Mouse (Mus musculus): ENCODE data around the gene Bmp6. TPM values are rescaled to one million over a fixed set of nuclear protein-coding genes. Genes with fewer than 3 reads are reported as not detected.

The Bmp6 gene
- polyA plus RNA-seq, 1 experiment, result 0.73 TPM

DNA sequence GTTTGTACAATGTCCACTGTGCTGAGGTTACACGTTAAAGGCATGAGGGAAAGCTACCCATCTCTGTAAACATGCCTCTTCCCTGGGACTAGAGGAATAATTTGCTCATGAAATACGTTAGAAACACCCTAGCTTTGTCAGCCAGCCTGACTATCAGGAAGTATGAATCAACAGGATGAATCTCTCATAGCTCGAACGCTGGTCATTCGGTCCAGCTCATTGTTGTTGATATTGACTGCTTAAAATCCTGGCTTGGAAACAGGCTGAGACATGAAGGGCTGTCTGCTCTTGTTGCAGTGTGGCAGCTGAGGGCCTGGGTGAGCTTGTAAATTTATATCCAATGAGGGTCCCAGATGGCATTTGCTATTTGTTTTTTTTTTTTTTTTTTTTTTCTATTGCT is 4.9 kb downstream of the Bmp6 start:
- no peak overlapping the region for H3K4me3 ChIP-seq (ENCODE audit: low read depth, low read length)
- H3K9ac ChIP-seq (ENCODE audit: low read depth, poor library complexity, severe bottlenecking), result no peak overlapping the region
- no peak overlapping the region for H3K27ac ChIP-seq (ENCODE audit: insufficient read depth, low read length)
- no peaks in the 10 kb centered on the region for H3K9me3 ChIP-seq (replicated peaks; ENCODE audit: control insufficient read depth, insufficient read depth, low read length, poor library complexity, severe bottlenecking)
- TF ChIP-seq CTCF (IDR thresholded peaks at IDR 0.05; ENCODE audit: low read depth, low read length) (no peak), POLR2A (IDR thresholded peaks at IDR 0.05; ENCODE audit: insufficient read depth, low read length) (no peak), EP300 (IDR thresholded peaks at IDR 0.05; ENCODE audit: insufficient read depth, low read depth, low read length) (no peak)
- H3K27me3 ChIP-seq (ENCODE audit: control insufficient read depth, insufficient read depth, low read length, poor library complexity, severe bottlenecking), result peaks cover 20% of the 10 kb centered on the region
- H3K36me3 ChIP-seq (ENCODE audit: control insufficient read depth, insufficient read depth, low read length, poor library complexity, severe bottlenecking), result no peaks in the 10 kb centered on the region
- no peaks in the 10 kb centered on the region for H3K4me1 ChIP-seq (ENCODE audit: control insufficient read depth, insufficient read depth, low read length)

DNA sequence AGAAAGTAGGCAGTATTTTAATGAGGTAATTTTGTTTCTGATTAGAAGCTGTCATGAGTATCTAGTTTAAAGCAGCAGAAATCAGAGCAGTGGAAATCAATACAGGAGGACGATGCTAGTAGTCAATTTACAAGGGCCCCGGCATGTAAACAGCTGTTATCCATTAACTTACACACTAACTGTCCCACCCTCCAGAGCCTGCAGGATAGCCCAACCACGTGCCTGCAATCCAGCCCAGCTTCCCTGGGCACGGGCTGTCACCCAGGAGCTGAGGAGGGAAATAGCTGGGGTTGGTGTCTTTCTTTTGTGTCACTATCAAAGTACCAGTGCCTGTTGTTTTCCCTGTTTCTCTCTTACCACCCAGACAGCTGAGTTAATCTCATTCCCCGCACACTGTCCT is 7.1 kb downstream of the Bmp6 start:
- TF ChIP-seq CTCF (IDR thresholded peaks at IDR 0.05; ENCODE audit: low read depth, low read length), result no peak
- no peak for TF ChIP-seq EP300 (IDR thresholded peaks at IDR 0.05; ENCODE audit: insufficient read depth, low read depth, low read length)
- TF ChIP-seq POLR2A (IDR thresholded peaks at IDR 0.05; ENCODE audit: insufficient read depth, low read length), result no peak
- H3K9ac ChIP-seq (ENCODE audit: low read depth, poor library complexity, severe bottlenecking), result no peak overlapping the region

DNA sequence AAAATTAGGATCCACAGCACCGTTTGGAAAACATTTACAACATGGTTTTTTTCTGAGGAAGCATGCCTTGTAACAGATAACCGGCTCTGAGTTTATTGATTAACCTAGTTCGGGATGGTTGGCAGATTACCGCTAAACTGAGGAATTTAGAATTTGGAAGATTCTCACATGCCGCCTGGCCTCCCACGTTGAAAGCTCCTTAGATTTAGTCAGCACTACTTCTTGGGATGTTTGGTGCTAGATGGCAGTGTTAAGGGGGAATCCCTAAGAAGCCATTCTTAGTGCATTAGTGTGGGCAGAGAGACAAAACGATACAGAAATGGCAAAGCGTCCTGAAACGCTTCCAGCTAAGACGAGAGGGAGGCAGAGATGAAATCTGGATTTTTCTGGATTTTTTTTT is 8.1 kb downstream of the Bmp6 start:
- no peaks in the 10 kb centered on the region for H3K9me3 ChIP-seq (replicated peaks; ENCODE audit: control insufficient read depth, insufficient read depth, low read length, poor library complexity, severe bottlenecking)
- H3K27me3 ChIP-seq (ENCODE audit: control insufficient read depth, insufficient read depth, low read length, poor library complexity, severe bottlenecking), result no peaks in the 10 kb centered on the region
- H3K36me3 ChIP-seq (ENCODE audit: control insufficient read depth, insufficient read depth, low read length, poor library complexity, severe bottlenecking), result no peaks in the 10 kb centered on the region
- no peak overlapping the region for H3K9ac ChIP-seq (ENCODE audit: low read depth, poor library complexity, severe bottlenecking)
- TF ChIP-seq CTCF (IDR thresholded peaks at IDR 0.05; ENCODE audit: low read depth, low read length) (no peak), POLR2A (IDR thresholded peaks at IDR 0.05; ENCODE audit: insufficient read depth, low read length) (no peak), EP300 (IDR thresholded peaks at IDR 0.05; ENCODE audit: insufficient read depth, low read depth, low read length) (no peak)
- no peak overlapping the region for H3K4me3 ChIP-seq (ENCODE audit: low read depth, low read length)
- no peak overlapping the region for H3K27ac ChIP-seq (ENCODE audit: insufficient read depth, low read length)
- no peaks in the 10 kb centered on the region for H3K4me1 ChIP-seq (ENCODE audit: control insufficient read depth, insufficient read depth, low read length)

More for the DNA sequence above, 7.1 kb downstream of the Bmp6 start:
- H3K36me3 ChIP-seq (ENCODE audit: control insufficient read depth, insufficient read depth, low read length, poor library complexity, severe bottlenecking), result no peaks in the 10 kb centered on the region
- H3K27me3 ChIP-seq (ENCODE audit: control insufficient read depth, insufficient read depth, low read length, poor library complexity, severe bottlenecking), result peaks cover 3% of the 10 kb centered on the region
- no peak overlapping the region for H3K27ac ChIP-seq (ENCODE audit: insufficient read depth, low read length)
- H3K4me1 ChIP-seq (ENCODE audit: control insufficient read depth, insufficient read depth, low read length), result no peaks in the 10 kb centered on the region
- H3K9me3 ChIP-seq (replicated peaks; ENCODE audit: control insufficient read depth, insufficient read depth, low read length, poor library complexity, severe bottlenecking), result no peaks in the 10 kb centered on the region
- no peak overlapping the region for H3K4me3 ChIP-seq (ENCODE audit: low read depth, low read length)

DNA sequence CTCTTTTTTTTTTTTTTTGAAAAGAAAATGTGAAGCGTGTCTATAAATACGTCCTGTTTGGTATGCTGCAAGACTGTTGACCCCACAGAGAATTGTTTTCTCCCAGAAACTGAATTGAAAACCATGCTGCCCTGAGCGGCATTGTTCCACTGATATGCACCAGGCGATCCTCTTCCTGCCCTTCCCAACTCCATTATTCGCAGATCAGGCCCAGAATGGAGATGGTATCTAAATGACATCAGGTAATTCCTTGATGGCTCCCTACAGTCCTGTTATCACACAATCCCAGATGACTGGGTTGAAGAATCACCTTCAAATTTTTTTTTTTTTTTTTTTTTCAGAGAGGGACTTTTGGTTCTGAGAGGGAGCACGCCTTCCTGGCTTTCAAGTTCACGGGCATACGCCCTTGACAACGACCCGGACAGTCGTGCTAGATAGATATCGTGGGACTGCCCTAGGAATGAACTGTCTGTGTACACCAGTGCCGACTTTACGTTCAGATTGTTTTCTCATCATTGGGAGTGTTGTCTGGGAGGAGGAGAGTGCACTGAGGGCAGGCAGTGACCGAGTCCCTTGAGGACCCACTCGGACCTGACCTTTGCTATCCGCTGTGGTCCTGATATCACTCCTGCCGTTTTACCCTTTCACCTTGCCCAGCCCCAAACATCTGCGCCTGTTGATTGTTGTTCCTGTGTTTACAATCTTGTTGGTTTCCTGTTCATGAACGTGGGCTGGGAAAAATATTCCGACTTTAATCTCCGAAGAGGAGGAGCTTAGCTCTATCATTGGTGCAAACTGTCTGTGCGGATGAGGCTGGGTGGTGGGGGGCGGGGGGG is 8.7 kb downstream of the Bmp6 start:
- H3K4me1 ChIP-seq (ENCODE audit: control insufficient read depth, insufficient read depth, low read length), result no peaks in the 10 kb centered on the region
- no peaks in the 10 kb centered on the region for H3K9me3 ChIP-seq (replicated peaks; ENCODE audit: control insufficient read depth, insufficient read depth, low read length, poor library complexity, severe bottlenecking)
- no peaks in the 10 kb centered on the region for H3K27me3 ChIP-seq (ENCODE audit: control insufficient read depth, insufficient read depth, low read length, poor library complexity, severe bottlenecking)
- H3K9ac ChIP-seq (ENCODE audit: low read depth, poor library complexity, severe bottlenecking), result no peak overlapping the region
- H3K4me3 ChIP-seq (ENCODE audit: low read depth, low read length), result no peak overlapping the region
- no peak for TF ChIP-seq POLR2A (IDR thresholded peaks at IDR 0.05; ENCODE audit: insufficient read depth, low read length)
- TF ChIP-seq CTCF (IDR thresholded peaks at IDR 0.05; ENCODE audit: low read depth, low read length), result no peak
- TF ChIP-seq EP300 (IDR thresholded peaks at IDR 0.05; ENCODE audit: insufficient read depth, low read depth, low read length), result no peak
- H3K36me3 ChIP-seq (ENCODE audit: control insufficient read depth, insufficient read depth, low read length, poor library complexity, severe bottlenecking), result no peaks in the 10 kb centered on the region
- H3K27ac ChIP-seq (ENCODE audit: insufficient read depth, low read length), result no peak overlapping the region

DNA sequence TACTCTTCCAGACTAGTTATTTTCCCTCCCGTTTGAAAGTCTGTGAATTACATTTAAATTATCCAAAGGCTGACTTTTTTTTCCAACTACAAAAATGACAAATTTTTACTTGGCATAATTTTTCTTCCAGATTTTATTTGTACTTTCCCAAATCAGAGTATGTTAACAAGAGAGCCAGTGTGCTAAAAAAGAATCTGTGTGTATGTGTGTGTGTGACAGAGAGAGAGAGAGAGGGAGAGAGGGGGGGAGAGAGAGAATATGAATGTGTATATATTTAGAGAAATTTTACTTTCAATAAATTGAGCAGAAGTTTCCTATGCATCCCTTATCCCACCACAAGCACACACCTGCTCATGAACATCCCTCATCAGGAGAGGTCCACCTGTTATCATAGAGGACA is 9.4 kb downstream of the Bmp6 start:
- no peak overlapping the region for H3K27ac ChIP-seq (ENCODE audit: insufficient read depth, low read length)
- TF ChIP-seq POLR2A (IDR thresholded peaks at IDR 0.05; ENCODE audit: insufficient read depth, low read length) (no peak), EP300 (IDR thresholded peaks at IDR 0.05; ENCODE audit: insufficient read depth, low read depth, low read length) (no peak), CTCF (IDR thresholded peaks at IDR 0.05; ENCODE audit: low read depth, low read length) (no peak)
- no peaks in the 10 kb centered on the region for H3K9me3 ChIP-seq (replicated peaks; ENCODE audit: control insufficient read depth, insufficient read depth, low read length, poor library complexity, severe bottlenecking)
- no peaks in the 10 kb centered on the region for H3K4me1 ChIP-seq (ENCODE audit: control insufficient read depth, insufficient read depth, low read length)
- no peak overlapping the region for H3K4me3 ChIP-seq (ENCODE audit: low read depth, low read length)
- no peaks in the 10 kb centered on the region for H3K36me3 ChIP-seq (ENCODE audit: control insufficient read depth, insufficient read depth, low read length, poor library complexity, severe bottlenecking)
- H3K27me3 ChIP-seq (ENCODE audit: control insufficient read depth, insufficient read depth, low read length, poor library complexity, severe bottlenecking), result no peaks in the 10 kb centered on the region
- H3K9ac ChIP-seq (ENCODE audit: low read depth, poor library complexity, severe bottlenecking), result no peak overlapping the region

DNA sequence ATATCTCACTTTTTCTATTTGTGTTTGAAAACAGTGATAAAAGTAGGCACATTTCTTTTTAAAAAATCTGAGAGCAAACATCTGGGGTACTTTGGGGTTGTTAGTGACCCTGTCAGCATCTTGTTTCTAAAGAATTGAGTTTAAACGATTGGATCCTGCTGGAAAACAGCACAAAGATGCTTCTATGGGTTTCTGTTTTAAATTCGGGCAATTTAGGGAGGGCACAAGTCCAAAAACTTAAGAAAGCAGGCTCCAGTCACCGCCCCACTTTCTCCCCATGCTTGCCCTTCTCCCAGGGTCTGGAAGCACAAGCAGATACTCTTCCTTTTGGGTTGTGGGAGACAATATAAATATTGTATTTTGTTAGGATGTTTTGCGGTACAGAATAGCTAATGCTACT is 14.1 kb downstream of the Bmp6 start:
- TF ChIP-seq CTCF (IDR thresholded peaks at IDR 0.05; ENCODE audit: low read depth, low read length) (no peak), EP300 (IDR thresholded peaks at IDR 0.05; ENCODE audit: insufficient read depth, low read depth, low read length) (no peak), POLR2A (IDR thresholded peaks at IDR 0.05; ENCODE audit: insufficient read depth, low read length) (no peak)
- Histone ChIP-seq H3K9ac (ENCODE audit: low read depth, poor library complexity, severe bottlenecking) (no peak overlapping the region), H3K4me1 (ENCODE audit: control insufficient read depth, insufficient read depth, low read length) (no peaks in the 10 kb centered on the region)

More for the DNA sequence above, 14.1 kb downstream of the Bmp6 start:
- no peak overlapping the region for H3K27ac ChIP-seq (ENCODE audit: insufficient read depth, low read length)
- no peak overlapping the region for H3K4me3 ChIP-seq (ENCODE audit: low read depth, low read length)
- no peaks in the 10 kb centered on the region; the same call in 1 of the 2 replicates for H3K9me3 ChIP-seq (replicated peaks; ENCODE audit: control insufficient read depth, insufficient read depth, low read length, poor library complexity, severe bottlenecking)
- H3K36me3 ChIP-seq (ENCODE audit: control insufficient read depth, insufficient read depth, low read length, poor library complexity, severe bottlenecking), result no peaks in the 10 kb centered on the region
- H3K27me3 ChIP-seq (ENCODE audit: control insufficient read depth, insufficient read depth, low read length, poor library complexity, severe bottlenecking), result no peaks in the 10 kb centered on the region

All from ES-Bruce4 (cell line).